Comparison of ENCODE assay signal across 21 mouse cellular contexts in genomic region chr5:74864540-74865157, GRCm38 (mm10).
DNase-seq lines count a peak whose midpoint lies in the region; ATAC-seq lines count a peak whose summit lies in the region.
"Had no signal": no experiment of that assay in that cellular context is flagged by ENCODE, and none has a peak within 500 bp of the region (broad histone marks: within the 10 kb centered on the region; RNA-seq: fewer than 3 reads in every experiment).

No protein-coding gene starts in this region.

- ATAC-seq in forebrain, embryonic 11.5 days (replicated peaks; ENCODE audit: low FRiP score), result no peak
- no peak for ATAC-seq in midbrain, embryonic 11.5 days (ENCODE audit: low FRiP score)
- ATAC-seq: activated CD4-positive, CD25-positive, alpha-beta regulatory T cell, adult 4 months; midbrain, embryonic 15.5 days had no signal

- no peaks in the 10 kb centered on the region for H3K4me1 ChIP-seq in forebrain, embryonic 11.5 days (replicated peaks; ENCODE audit: control insufficient read depth, insufficient read depth, low read length)
- no peaks in the 10 kb centered on the region for H3K4me1 ChIP-seq in forebrain, embryonic 10.5 days
- no peaks in the 10 kb centered on the region for H3K4me1 ChIP-seq in midbrain, embryonic 10.5 days
- H3K4me1 ChIP-seq in midbrain, embryonic 11.5 days (ENCODE audit: control insufficient read depth, insufficient read depth, low read length), result no peaks in the 10 kb centered on the region
- H3K4me1 ChIP-seq: forebrain, embryonic 12.5 days; hindbrain, embryonic 15.5 days; liver, embryonic 13.5 days; midbrain, embryonic 15.5 days had no signal

- no peak overlapping the region for H3K4me2 ChIP-seq in forebrain, embryonic 11.5 days (ENCODE audit: low read depth, low read length, severe bottlenecking)
- no peak overlapping the region for H3K4me2 ChIP-seq in midbrain, embryonic 11.5 days
- H3K4me2 ChIP-seq: embryonic facial prominence, embryonic 12.5 days; forebrain, embryonic 12.5 days; hindbrain, embryonic 15.5 days; limb, embryonic 12.5 days; liver, embryonic 13.5 days; midbrain, embryonic 15.5 days had no signal

- peak; percentile 7 for DNase-seq in forebrain, embryonic 11.5 days (ENCODE audit: low spot score)
- no peak for DNase-seq in forebrain, embryonic 10.5 days (ENCODE audit: extremely low spot score, low spot score)
- DNase-seq in lung, adult 18-20 months, result peak; percentile 20 to 52
- no peak for DNase-seq in lung, postnatal 25 days (ENCODE audit: low spot score)
- peak; percentile 36 for DNase-seq in brain, adult 2 months (ENCODE audit: low read depth, low spot score)
- DNase-seq in lung, postnatal 36 days, result peak; percentile 60
- no peak for DNase-seq in midbrain, embryonic 10.5 days (ENCODE audit: low spot score)
- no peak for DNase-seq in midbrain, embryonic 11.5 days (ENCODE audit: low spot score, missing footprints)
- DNase-seq: adrenal gland, postnatal 25 days; gastrocnemius, postnatal 10 days; liver, embryonic 13.5 days; retina, postnatal 1 day; thymus, adult 2 months had no signal

- no peaks in the 10 kb centered on the region for H3K36me3 ChIP-seq in forebrain, embryonic 11.5 days (ENCODE audit: control insufficient read depth, insufficient read depth, low read length)
- H3K36me3 ChIP-seq in forebrain, embryonic 10.5 days (replicated peaks), result no peaks in the 10 kb centered on the region
- H3K36me3 ChIP-seq in midbrain, embryonic 10.5 days, result no peaks in the 10 kb centered on the region
- H3K36me3 ChIP-seq in midbrain, embryonic 11.5 days (ENCODE audit: control insufficient read depth, insufficient read depth, low read length), result no peaks in the 10 kb centered on the region
- H3K36me3 ChIP-seq: embryonic facial prominence, embryonic 12.5 days; forebrain, embryonic 12.5 days; heart, embryonic 10.5 days; hindbrain, embryonic 15.5 days; limb, embryonic 12.5 days; liver, embryonic 13.5 days; midbrain, embryonic 15.5 days had no signal

- H3K27ac ChIP-seq in forebrain, embryonic 11.5 days (ENCODE audit: low read depth, low read length), result no peak overlapping the region
- H3K27ac ChIP-seq in forebrain, embryonic 10.5 days, result no peak overlapping the region
- H3K27ac ChIP-seq in midbrain, embryonic 10.5 days (replicated peaks), result no peak overlapping the region
- H3K27ac ChIP-seq in midbrain, embryonic 11.5 days (ENCODE audit: low read depth, low read length), result no peak overlapping the region
- H3K27ac ChIP-seq: embryonic facial prominence, embryonic 12.5 days; forebrain, embryonic 12.5 days; heart, embryonic 10.5 days; hindbrain, embryonic 15.5 days; limb, embryonic 12.5 days; liver, embryonic 13.5 days; macrophage; midbrain, embryonic 15.5 days had no signal

- no peaks in the 10 kb centered on the region for H3K27me3 ChIP-seq in forebrain, embryonic 11.5 days (ENCODE audit: control insufficient read depth, insufficient read depth, low read length)
- H3K27me3 ChIP-seq in forebrain, embryonic 10.5 days (ENCODE audit: poor library complexity, severe bottlenecking), result no peaks in the 10 kb centered on the region
- no peaks in the 10 kb centered on the region for H3K27me3 ChIP-seq in midbrain, embryonic 10.5 days (ENCODE audit: low read depth, poor library complexity, severe bottlenecking)
- no peaks in the 10 kb centered on the region for H3K27me3 ChIP-seq in midbrain, embryonic 11.5 days (ENCODE audit: control insufficient read depth, insufficient read depth, low read length)
- H3K27me3 ChIP-seq: embryonic facial prominence, embryonic 12.5 days; forebrain, embryonic 12.5 days; hindbrain, embryonic 15.5 days; limb, embryonic 12.5 days; liver, embryonic 13.5 days; midbrain, embryonic 15.5 days had no signal

- H3K9ac ChIP-seq in forebrain, embryonic 11.5 days (ENCODE audit: low read length), result no peak overlapping the region
- no peak overlapping the region for H3K9ac ChIP-seq in midbrain, embryonic 11.5 days (ENCODE audit: low read length)
- H3K9ac ChIP-seq: embryonic facial prominence, embryonic 12.5 days; forebrain, embryonic 12.5 days; hindbrain, embryonic 15.5 days; limb, embryonic 12.5 days; liver, embryonic 13.5 days; midbrain, embryonic 15.5 days had no signal

- WGBS in forebrain, embryonic 11.5 days, result 85% methylated on average over 6 of the region's 6 CpGs
- 79% methylated on average over 6 of the region's 6 CpGs for WGBS in forebrain, embryonic 10.5 days
- WGBS in midbrain, embryonic 10.5 days, result 86% methylated on average over 6 of the region's 6 CpGs
- WGBS in midbrain, embryonic 11.5 days, result 86% methylated on average over 6 of the region's 6 CpGs

- H3K9me3 ChIP-seq in forebrain, embryonic 11.5 days (ENCODE audit: control insufficient read depth, low read length), result no peaks in the 10 kb centered on the region
- H3K9me3 ChIP-seq in forebrain, embryonic 10.5 days, result no peaks in the 10 kb centered on the region
- no peaks in the 10 kb centered on the region for H3K9me3 ChIP-seq in midbrain, embryonic 10.5 days (replicated peaks)
- no peaks in the 10 kb centered on the region for H3K9me3 ChIP-seq in midbrain, embryonic 11.5 days (ENCODE audit: control insufficient read depth, low read length)
- H3K9me3 ChIP-seq: embryonic facial prominence, embryonic 12.5 days; forebrain, embryonic 12.5 days; heart, embryonic 10.5 days; hindbrain, embryonic 15.5 days; limb, embryonic 12.5 days; liver, embryonic 13.5 days; midbrain, embryonic 15.5 days had no signal

- no peak overlapping the region for H3K4me3 ChIP-seq in forebrain, embryonic 11.5 days (ENCODE audit: low read depth, low read length)
- no peak overlapping the region for H3K4me3 ChIP-seq in forebrain, embryonic 10.5 days
- H3K4me3 ChIP-seq in midbrain, embryonic 10.5 days, result no peak overlapping the region
- no peak overlapping the region for H3K4me3 ChIP-seq in midbrain, embryonic 11.5 days (ENCODE audit: low read depth, low read length)
- H3K4me3 ChIP-seq: embryonic facial prominence, embryonic 12.5 days; forebrain, embryonic 12.5 days; heart, embryonic 10.5 days; hindbrain, embryonic 15.5 days; limb, embryonic 12.5 days; liver, embryonic 13.5 days; midbrain, embryonic 15.5 days had no signal

Comparison
In these comparisons a context has a peak if more than half of its experiments do, and no peak if none do; other contexts are left out.
1. DNase-seq: peak in forebrain, embryonic 11.5 days (single experiment), lung, adult 18-20 months (2 of 2), brain, adult 2 months (single experiment) and lung, postnatal 36 days (single experiment); none in forebrain, embryonic 10.5 days (single experiment), lung, postnatal 25 days (single experiment), midbrain, embryonic 10.5 days (single experiment) and midbrain, embryonic 11.5 days (single experiment).